In the genomic region with DNA sequence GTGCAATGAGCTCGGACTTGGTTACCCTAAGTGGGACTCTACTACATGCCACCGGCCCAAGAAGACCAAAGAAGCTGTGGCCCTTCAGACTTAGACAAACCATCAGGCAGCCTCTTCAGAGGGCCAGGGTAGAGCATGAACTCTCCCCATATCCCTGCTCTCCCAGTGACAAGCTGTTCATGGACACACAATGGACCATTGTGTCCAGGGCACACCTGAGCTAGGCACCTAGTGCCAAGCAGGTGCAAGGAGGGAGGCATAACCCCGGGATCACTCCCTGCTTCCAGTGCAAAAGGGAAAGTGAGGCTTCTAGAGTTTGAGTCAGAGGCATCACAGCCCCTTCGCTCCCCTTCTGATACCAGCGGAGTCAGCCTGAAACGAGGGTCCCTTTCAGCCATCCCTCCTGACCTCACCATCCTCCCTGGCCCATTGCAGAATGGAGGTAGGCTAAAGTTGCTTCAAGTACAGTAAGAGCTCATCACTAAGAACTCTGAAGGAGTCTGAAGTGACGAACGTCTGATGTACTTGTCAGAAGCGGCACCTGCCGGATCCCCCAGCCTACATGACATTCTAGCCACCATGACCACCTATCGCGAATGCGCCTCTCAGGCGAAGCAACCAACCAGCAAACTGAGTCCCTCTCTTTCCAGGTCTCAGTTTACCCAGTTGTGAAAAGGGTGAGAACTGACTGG, we compare ENCODE assay signal across 8 mouse cellular contexts. TPM values are rescaled to one million over a fixed set of nuclear protein-coding genes. Genes with fewer than 3 reads are reported as not detected.
DNase-seq lines count a peak whose midpoint lies in the region; ATAC-seq and TF ChIP-seq lines count a peak whose summit lies in the region.

No protein-coding gene starts in this region.

- H3K4me3 ChIP-seq in left cerebral cortex, adult 2 months = peak overlapping the region; percentile 66
- H3K4me3 ChIP-seq in cortical plate, adult 2 months (ENCODE audit: insufficient read depth, low read length) = peak overlapping the region; percentile 62
- H3K4me3 ChIP-seq in myocyte = peak overlapping the region; percentile 26

- H3K4me2 ChIP-seq in myocyte (ENCODE audit: low read depth) = peak overlapping the region; percentile 97

- peaks cover 13% of the 10 kb centered on the region for H3K79me2 ChIP-seq in myocyte (ENCODE audit: control insufficient read depth, insufficient read depth)

- H3K4me1 ChIP-seq in cortical plate, adult 2 months (ENCODE audit: control insufficient read depth, insufficient read depth, low read length) = peaks cover 9% of the 10 kb centered on the region

- ATAC-seq in inflammation-experienced regulatory T-cells, adult 6 months = no peak

- TF ChIP-seq POLR2A in cortical plate, adult 2 months (IDR thresholded peaks at IDR 0.05; ENCODE audit: extremely low read depth, insufficient read depth, low read length) = no peak
- TF ChIP-seq POLR2A in myocyte (IDR thresholded peaks at IDR 0.05; ENCODE audit: insufficient read length, low read depth) = no peak

- intact Hi-C loops in left cerebral cortex, adult 2 months (cut with DNase I) = loop anchor here (5.0 kb wide), 2 partner anchors 54 to 224 kb away; a partner anchor contains a TSS
- intact Hi-C loops in left cerebral cortex, postnatal 25 days (cut with DNase I) = no loop called here

- no peaks in the 10 kb centered on the region for H3K27me3 ChIP-seq in myocyte (ENCODE audit: control insufficient read depth, insufficient read depth, insufficient read length)

- H3K27ac ChIP-seq in left cerebral cortex, adult 2 months = peak overlapping the region; percentile 80
- no peak overlapping the region for H3K27ac ChIP-seq in cortical plate, adult 2 months (ENCODE audit: insufficient read depth, low read length)

- peak overlapping the region; percentile 43 for H3ac ChIP-seq in myocyte (ENCODE audit: control insufficient read depth, insufficient read length)

- DNase-seq in left cerebral cortex, adult 2 months (ENCODE audit: extremely low spot score in 1 of 2, low spot score in 2 of 2) = no peak
- no peak for DNase-seq in left cerebral cortex, postnatal 25 days (ENCODE audit: low spot score in 2 of 2)
- DNase-seq in induced T-regulatory cell, adult 2 months (ENCODE audit: low read depth) = peak; percentile 63
- no peak for DNase-seq in left cerebral cortex, adult 11 months (ENCODE audit: low spot score)
- DNase-seq in retina, postnatal 1 day = no peak

- TF ChIP-seq CTCF in left cerebral cortex, adult 2 months (IDR thresholded peaks at IDR 0.05) = no peak
- no peak for TF ChIP-seq CTCF in cortical plate, adult 2 months (IDR thresholded peaks at IDR 0.05; ENCODE audit: extremely low read depth, insufficient read depth, low read length)

- H3K36me3 ChIP-seq in myocyte (ENCODE audit: control insufficient read depth, insufficient read depth) = no peaks in the 10 kb centered on the region

TF ChIP-seq in myocyte, 11 proteins besides CTCF, POLR2A, EP300 and RAD21:
- TF ChIP-seq TCF12 (IDR thresholded peaks at IDR 0.05; ENCODE audit: insufficient read depth, poor library complexity, severe bottlenecking) (no peak), TCF3 (IDR thresholded peaks at IDR 0.05; ENCODE audit: insufficient read length, low read depth) (no peak), POLR2AphosphoS2 (IDR thresholded peaks at IDR 0.05; ENCODE audit: insufficient read length, low read depth) (no peak), CEBPB (IDR thresholded peaks at IDR 0.05; ENCODE audit: insufficient read depth, poor library complexity, severe bottlenecking) (no peak), MAX (IDR thresholded peaks at IDR 0.05; ENCODE audit: low read depth) (no peak), SRF (IDR thresholded peaks at IDR 0.05; ENCODE audit: control insufficient read depth, insufficient read length, low read depth) (no peak), REST (IDR thresholded peaks at IDR 0.05; ENCODE audit: insufficient read depth, insufficient read length) (no peak), MYOD1 (IDR thresholded peaks at IDR 0.05; ENCODE audit: control insufficient read depth in 1 of 3, insufficient read length in 2 of 3, low read depth in 2 of 3) (no peak), MYOG (IDR thresholded peaks at IDR 0.05; ENCODE audit: control insufficient read depth in 1 of 3, insufficient read depth in 1 of 3, insufficient read length in 2 of 3, low read depth in 2 of 3) (no peak), USF1 (IDR thresholded peaks at IDR 0.05; ENCODE audit: low read depth) (no peak), E2F4 (IDR thresholded peaks at IDR 0.05; ENCODE audit: insufficient read depth) (no peak)
TF ChIP-seq in myocyte: peak in this region for 0.

RNA-seq across cellular contexts. Expression of a gene that starts 0.9 kb away (rescaled TPM):
- 10 to 100 TPM; 12.6 to 14.4 TPM for total RNA-seq in left cerebral cortex, adult 2 months (2021)
- total RNA-seq in left cerebral cortex, postnatal 25 days (2021) = 10 to 100 TPM in 1 of 2 experiments, 1 to 10 TPM in 1; 9.3 to 14.4 TPM
- polyA plus RNA-seq in cortical plate, adult 2 months (2012; rRNA removed) = 10.0 and 10.7 TPM in 2 replicates
- 3.3 TPM for polyA plus RNA-seq in myocyte (2012; fragmentation: generic; extraction: Trizol)
- 10 to 100 TPM; 20.0 to 42.0 (median 21.1) TPM for polyA plus RNA-seq in inflammation-experienced regulatory T-cells, adult 6 months (2017; shearing (Covaris generic))

RNA-seq across cellular contexts. Expression of a gene that starts 3.2 kb away (rescaled TPM):
- total RNA-seq in left cerebral cortex, adult 2 months (2021) = 10 to 100 TPM; 56.2 to 56.9 TPM
- 10 to 100 TPM; 47.2 to 55.7 TPM for total RNA-seq in left cerebral cortex, postnatal 25 days (2021)
- 100 and 103 TPM in 2 replicates for polyA plus RNA-seq in cortical plate, adult 2 months (2012; rRNA removed)
- 59.2 TPM for polyA plus RNA-seq in myocyte (2012; fragmentation: generic; extraction: Trizol)
- 100 to 1,000 TPM; 222 to 259 (median 234) TPM for polyA plus RNA-seq in inflammation-experienced regulatory T-cells, adult 6 months (2017; shearing (Covaris generic))

RNA-seq across cellular contexts. Expression of a gene that starts 28.9 kb away (rescaled TPM):
- total RNA-seq in left cerebral cortex, adult 2 months (2021) = 1 to 10 TPM; 2.7 to 3.6 TPM
- total RNA-seq in left cerebral cortex, postnatal 25 days (2021) = 1 to 10 TPM; 1.3 TPM
- polyA plus RNA-seq in cortical plate, adult 2 months (2012; rRNA removed) = 2.5 and 3.7 TPM in 2 replicates
- polyA plus RNA-seq in myocyte (2012; fragmentation: generic; extraction: Trizol) = 66.9 TPM
- 1 to 10 TPM; 2.4 to 6.2 (median 3.8) TPM for polyA plus RNA-seq in inflammation-experienced regulatory T-cells, adult 6 months (2017; shearing (Covaris generic))
